Mouse (Mus musculus): ENCODE results near the gene Zfp1. TPM values are rescaled to one million over a fixed set of nuclear protein-coding genes. Genes with fewer than 3 reads are reported as not detected.

The Zfp1 gene
- total and polyA plus RNA-seq, 2 experiments from 2014 or later, result 7.5 to 11.9 TPM

DNA sequence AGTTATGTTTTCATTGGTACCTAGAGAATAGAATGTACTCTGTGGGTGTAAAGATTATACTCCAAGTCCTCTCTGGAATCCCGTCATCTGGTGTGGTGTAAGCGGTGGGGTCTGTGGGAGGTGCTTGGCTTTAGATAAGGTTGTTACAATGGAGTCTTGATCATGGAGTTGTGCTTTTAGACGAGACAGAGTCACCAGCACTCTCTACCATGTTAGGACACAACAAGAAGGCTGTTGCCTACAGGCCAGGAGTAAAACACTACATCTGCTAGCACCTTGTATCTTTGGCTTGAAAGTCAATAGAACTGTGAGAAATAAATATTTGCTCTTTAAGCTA is 46.7 kb upstream of the Zfp1 start:
- Histone ChIP-seq H3K4me2 (ENCODE audit: low read depth, low read length) (peak overlapping the region; percentile 47; the same call in 1 of the 2 replicates), H3K27ac (ENCODE audit: low read depth) (peak overlapping the region; percentile 90), H3K36me3 (replicated peaks; ENCODE audit: control insufficient read depth, insufficient read depth, low read length) (0 out of 2 replicates have a peak, but pooled peaks cover 4% of the 10 kb centered on the region), H3K9ac (replicated peaks; ENCODE audit: low read depth, low read length) (no peak overlapping the region; the same call in 1 of the 2 replicates), H3K4me3 (ENCODE audit: low read depth, low read length) (no peak overlapping the region; the same call in 1 of the 2 replicates), H3K9me3 (replicated peaks; ENCODE audit: control insufficient read depth, low read length) (no peaks in the 10 kb centered on the region), H3K27me3 (ENCODE audit: control insufficient read depth, insufficient read depth, low read length) (no peaks in the 10 kb centered on the region), H3K4me1 (ENCODE audit: control insufficient read depth, insufficient read depth) (peaks cover 77% of the 10 kb centered on the region)
- 6% methylated on average over 3 of the region's 3 CpGs for WGBS
- DNase-seq (ENCODE audit: low spot score) (peak; percentile 22), ATAC-seq (ENCODE audit: insufficient read depth, low read depth) (no peak)
- no peak for TF ChIP-seq CTCF (IDR thresholded peaks at IDR 0.05; ENCODE audit: low read depth)
- TF ChIP-seq EP300 (IDR thresholded peaks at IDR 0.05; ENCODE audit: low read depth), result no peak

- Histone ChIP-seq H3K27me3 (ENCODE audit: control insufficient read depth, insufficient read depth, low read length) (no peaks in the 10 kb centered on the region), H3K9me3 (replicated peaks; ENCODE audit: control insufficient read depth, low read length) (no peaks in the 10 kb centered on the region), H3K36me3 (replicated peaks; ENCODE audit: control insufficient read depth, insufficient read depth, low read length) (no peaks in the 10 kb centered on the region), H3K9ac (replicated peaks; ENCODE audit: low read depth, low read length) (no peak overlapping the region), H3K4me2 (ENCODE audit: low read depth, low read length) (peak overlapping the region; percentile 47; the same call in 1 of the 2 replicates), H3K4me1 (ENCODE audit: control insufficient read depth, insufficient read depth) (peaks cover 70% of the 10 kb centered on the region), H3K27ac (ENCODE audit: low read depth) (peak overlapping the region; percentile 90), H3K4me3 (ENCODE audit: low read depth, low read length) (no peak overlapping the region)
- 22% methylated on average over 1 of the region's 1 CpGs for WGBS
- TF ChIP-seq EP300 (IDR thresholded peaks at IDR 0.05; ENCODE audit: low read depth), result 0 out of 2 replicates have a peak, but pooled peaks have one; percentile 50
- TF ChIP-seq CTCF (IDR thresholded peaks at IDR 0.05; ENCODE audit: low read depth), result no peak
- DNase-seq (ENCODE audit: low spot score) (peak; percentile 80), ATAC-seq (ENCODE audit: insufficient read depth, low read depth) (peak; percentile 72)
Observed at GRCm38 (mm10) chr8:111597310-111597709, 45.9 kb upstream of the Zfp1 start.

DNA sequence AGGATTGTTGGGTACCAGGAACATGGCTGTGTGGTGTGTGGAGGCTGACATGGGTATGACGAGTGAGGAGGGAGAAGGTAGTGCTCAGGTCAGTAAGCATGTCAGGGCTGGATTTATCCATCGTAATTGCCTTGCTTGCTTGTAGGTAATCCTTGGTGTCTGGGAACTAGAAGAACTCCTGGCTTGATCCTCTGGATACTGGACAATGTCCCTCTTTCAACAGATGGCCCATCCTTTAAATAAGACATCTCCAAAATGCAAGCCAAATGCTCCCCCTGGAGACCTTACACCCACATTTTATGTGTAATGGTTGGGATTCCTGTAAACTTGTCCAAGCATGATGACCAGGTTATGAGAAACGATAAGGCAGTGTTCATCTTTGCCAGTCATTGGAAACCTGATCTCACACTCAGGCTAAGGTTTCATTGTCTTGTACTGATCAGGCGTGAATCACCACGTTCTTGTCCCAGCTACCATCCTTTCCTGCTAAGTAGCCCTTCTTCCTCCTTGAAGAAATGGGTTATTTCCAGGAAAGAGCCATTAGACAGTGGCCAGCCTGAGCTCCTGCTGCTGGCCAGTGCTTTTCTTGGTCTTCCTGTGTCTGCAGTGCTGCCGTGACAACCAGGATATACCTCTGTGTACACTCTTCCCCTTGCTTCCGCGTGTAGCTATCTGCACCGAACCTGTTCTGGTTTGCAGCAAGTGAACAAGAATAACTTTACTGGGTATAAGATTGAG is 43.3 kb upstream of the Zfp1 start:
- ATAC-seq (ENCODE audit: insufficient read depth, low read depth) (no peak), DNase-seq (ENCODE audit: low spot score) (no peak)
- no peaks in the 10 kb centered on the region for H3K27me3 ChIP-seq (ENCODE audit: control insufficient read depth, insufficient read depth, low read length)
- H3K36me3 ChIP-seq (replicated peaks; ENCODE audit: control insufficient read depth, insufficient read depth, low read length), result no peaks in the 10 kb centered on the region
- H3K4me2 ChIP-seq (ENCODE audit: low read depth, low read length), result no peak overlapping the region
- no peaks in the 10 kb centered on the region for H3K9me3 ChIP-seq (replicated peaks; ENCODE audit: control insufficient read depth, low read length)
- TF ChIP-seq EP300 (IDR thresholded peaks at IDR 0.05; ENCODE audit: low read depth) (no peak), CTCF (IDR thresholded peaks at IDR 0.05; ENCODE audit: low read depth) (no peak)
- no peak overlapping the region for H3K9ac ChIP-seq (replicated peaks; ENCODE audit: low read depth, low read length)
- H3K4me3 ChIP-seq (ENCODE audit: low read depth, low read length), result no peak overlapping the region
- H3K4me1 ChIP-seq (ENCODE audit: control insufficient read depth, insufficient read depth), result peaks cover 44% of the 10 kb centered on the region
- WGBS, result 58% methylated on average over 9 of the region's 9 CpGs
- H3K27ac ChIP-seq (ENCODE audit: low read depth), result no peak overlapping the region

- 93% methylated on average over 4 of the region's 4 CpGs for WGBS
- TF ChIP-seq CTCF (IDR thresholded peaks at IDR 0.05; ENCODE audit: low read depth), result no peak
- TF ChIP-seq EP300 (IDR thresholded peaks at IDR 0.05; ENCODE audit: low read depth), result no peak
- no peak overlapping the region for H3K27ac ChIP-seq (ENCODE audit: low read depth)
- H3K4me2 ChIP-seq (ENCODE audit: low read depth, low read length), result no peak overlapping the region
- no peak for DNase-seq (ENCODE audit: low spot score)
- H3K4me1 ChIP-seq (ENCODE audit: control insufficient read depth, insufficient read depth), result peaks cover 26% of the 10 kb centered on the region
- H3K9me3 ChIP-seq (replicated peaks; ENCODE audit: control insufficient read depth, low read length), result no peaks in the 10 kb centered on the region
- H3K4me3 ChIP-seq (ENCODE audit: low read depth, low read length), result no peak overlapping the region
- no peak for ATAC-seq (ENCODE audit: insufficient read depth, low read depth)
- no peaks in the 10 kb centered on the region for H3K27me3 ChIP-seq (ENCODE audit: control insufficient read depth, insufficient read depth, low read length)
- H3K36me3 ChIP-seq (replicated peaks; ENCODE audit: control insufficient read depth, insufficient read depth, low read length), result no peaks in the 10 kb centered on the region
- no peak overlapping the region for H3K9ac ChIP-seq (replicated peaks; ENCODE audit: low read depth, low read length)
Observed at GRCm38 (mm10) chr8:111602050-111602449, 41.2 kb upstream of the Zfp1 start.

GRCm38 (mm10) chr8:111604986-111605385 is 38.2 kb upstream of the Zfp1 start:
- ATAC-seq (ENCODE audit: insufficient read depth, low read depth) (no peak), DNase-seq (ENCODE audit: low spot score) (no peak)
- no peak overlapping the region for H3K4me3 ChIP-seq (ENCODE audit: low read depth, low read length)
- no peak overlapping the region for H3K27ac ChIP-seq (ENCODE audit: low read depth)
- no peaks in the 10 kb centered on the region for H3K9me3 ChIP-seq (replicated peaks; ENCODE audit: control insufficient read depth, low read length)
- peaks cover 7% of the 10 kb centered on the region for H3K4me1 ChIP-seq (ENCODE audit: control insufficient read depth, insufficient read depth)
- 0 out of 2 replicates have a peak, but pooled peaks cover under 1% of the 10 kb centered on the region for H3K36me3 ChIP-seq (replicated peaks; ENCODE audit: control insufficient read depth, insufficient read depth, low read length)
- H3K27me3 ChIP-seq (ENCODE audit: control insufficient read depth, insufficient read depth, low read length), result no peaks in the 10 kb centered on the region
- WGBS, result 98% methylated on average over 2 of the region's 2 CpGs
- no peak overlapping the region for H3K4me2 ChIP-seq (ENCODE audit: low read depth, low read length)
- TF ChIP-seq CTCF (IDR thresholded peaks at IDR 0.05; ENCODE audit: low read depth) (no peak), EP300 (IDR thresholded peaks at IDR 0.05; ENCODE audit: low read depth) (no peak)
- no peak overlapping the region for H3K9ac ChIP-seq (replicated peaks; ENCODE audit: low read depth, low read length)

Data from heart, postnatal 0 days (tissue).